Mouse (Mus musculus) bone marrow, adult 2 months (tissue): ENCODE data around the gene Stk10. TPM values are rescaled to one million over a fixed set of nuclear protein-coding genes. Genes with fewer than 3 reads are reported as not detected.

Source experiments
- H3K27ac ChIP-seq: fragments of 200-500 bp; 2 replicates; pipeline ENCODE4 v1.5.1; 2012; ENCODE audit warnings: low read depth, mild to moderate bottlenecking, control low read depth, inconsistent platforms, low read length; ENCODE audit not compliant: control insufficient read depth, poor library complexity, insufficient read depth
- H3K4me1 ChIP-seq: fragments of 200-500 bp; 2 replicates; pipeline ENCODE4 v1.6.1; 2011; ENCODE audit warnings: low read length; ENCODE audit not compliant: control insufficient read depth, insufficient read depth
- H3K4me3 ChIP-seq: fragments of 200-500 bp; replicated peaks from 2 replicates; pipeline ENCODE3; 2011; ENCODE audit warnings: mild to moderate bottlenecking, low read depth, low read length, control low read depth; ENCODE audit not compliant: control insufficient read depth
- CTCF ChIP-seq: fragments of 200-500 bp; IDR thresholded peaks from 2 replicates; pipeline ENCODE4 v1.5.1; 2011; ENCODE audit warnings: low read length, control low read depth; ENCODE audit not compliant: control insufficient read depth, insufficient read depth
- POLR2A ChIP-seq: fragments of 200-500 bp; IDR thresholded peaks from 2 replicates; pipeline ENCODE4 v1.6.1; 2011; ENCODE audit warnings: low read depth, mild to moderate bottlenecking, control low read depth, low read length, borderline replicate concordance; ENCODE audit not compliant: control insufficient read depth
- WGBS: fragments of 180-500 bp; shearing (Covaris S2); methylation state at CpG from one replicate; pipeline ENCODE4 v1.1.7; 2018; 5-methylcytosine and 5-hydroxymethylcytosine counted together
- polyA plus RNA-seq: library from polyadenylated mRNA; stranded (reverse); fragments of >200 nt; gene quantifications from 2 replicates; pipeline ENCODE4 v1.2.4, GENCODE M21; 2011; ENCODE audit warnings: low replicate concordance; ENCODE audit not compliant: missing spikeins, insufficient read depth, insufficient read length

Gene Stk10
- polyA plus RNA-seq, 1 experiment = 23.9 TPM

GRCm38 (mm10) chr11:32642249-32642876 is 109.3 kb downstream of the Stk10 start, which contains the start of gene Fbxw11:
TSS of gene Fbxw11 (plus strand) at chr11:32642724.
- Histone ChIP-seq H3K27ac (peak within 1 kb of the TSS; percentile 98), H3K4me1 (no peaks in the 10 kb centered on the region), H3K4me3 (peak within 1 kb of the TSS; percentile 86)
- 0 out of 2 replicates have a peak, but pooled peaks have one; percentile 2 for TF ChIP-seq CTCF
- TF ChIP-seq POLR2A = peak; percentile 90
- under 1% methylated on average over 64 of the region's 64 CpGs for WGBS

DNA sequence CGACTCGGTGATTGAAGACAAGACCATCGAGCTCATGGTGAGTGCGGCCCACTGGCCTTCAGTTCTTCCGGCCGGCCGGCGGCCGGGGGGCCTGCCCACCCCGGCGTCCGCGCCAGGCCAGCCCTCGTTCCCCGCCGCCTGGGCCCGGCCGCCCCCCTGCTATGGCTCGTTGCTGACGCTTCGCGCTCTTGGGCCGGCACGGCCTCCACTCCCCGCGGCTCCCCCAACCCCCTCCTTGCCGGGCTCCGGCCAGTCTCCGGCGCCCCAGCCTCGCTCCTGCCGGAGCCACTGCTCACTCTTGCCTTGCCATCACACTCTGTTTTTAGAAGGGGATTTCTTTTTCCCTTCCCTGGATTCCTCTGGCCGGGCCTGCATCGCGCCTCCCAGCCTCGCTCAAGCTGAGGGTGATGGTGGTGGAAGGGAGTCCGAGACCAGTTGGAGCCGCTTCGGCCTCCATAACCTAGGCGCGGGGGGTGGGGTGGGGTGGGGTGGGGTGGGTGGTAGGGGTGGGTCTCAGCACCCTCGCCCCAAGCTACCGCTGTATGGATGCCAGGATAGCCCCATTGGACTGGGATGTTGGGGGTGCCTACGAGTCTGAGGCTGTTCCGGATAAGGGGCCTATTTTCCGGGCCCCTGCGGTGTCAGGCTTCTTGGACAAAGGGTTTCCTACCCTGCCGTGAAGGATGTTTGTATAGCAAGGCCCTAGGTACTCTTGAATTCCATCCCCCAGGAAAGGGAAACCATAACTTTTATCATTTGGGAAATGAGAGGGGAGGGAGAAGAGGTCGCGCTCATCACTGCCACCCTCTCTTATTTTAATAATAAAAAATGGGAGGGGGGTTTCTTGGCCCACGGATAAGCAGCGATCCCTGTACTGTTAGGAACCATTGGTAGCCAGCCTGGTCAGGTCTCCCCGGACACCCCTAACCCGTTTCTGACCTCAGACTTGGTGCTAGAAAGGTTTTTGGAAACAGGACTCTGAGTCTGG is 110.1 kb downstream of the Stk10 start:
- H3K4me1 ChIP-seq = no peaks in the 10 kb centered on the region; the same call in 1 of the 2 replicates
- peak overlapping the region; percentile 98 for H3K27ac ChIP-seq
- H3K4me3 ChIP-seq = peak overlapping the region; percentile 86
- under 1% methylated on average over 54 of the region's 54 CpGs for WGBS
- TF ChIP-seq CTCF (no peak), POLR2A (no peak)

- TF ChIP-seq CTCF = no peak
- TF ChIP-seq POLR2A = no peak
- peak overlapping the region; percentile 86 for H3K4me3 ChIP-seq
- no peaks in the 10 kb centered on the region; the same call in 1 of the 2 replicates for H3K4me1 ChIP-seq
- H3K27ac ChIP-seq = no peak overlapping the region
- under 1% methylated on average over 3 of the region's 3 CpGs for WGBS
These were observed 110.9 kb downstream of the Stk10 start for GRCm38 (mm10) chr11:32644010-32644409.

- Histone ChIP-seq H3K4me1 (peaks cover 3% of the 10 kb centered on the region; the same call in 1 of the 2 replicates), H3K27ac (no peak overlapping the region), H3K4me3 (no peak overlapping the region)
- TF ChIP-seq CTCF (no peak), POLR2A (no peak)
- 41% methylated on average over 2 of the region's 2 CpGs for WGBS
These were observed 114.2 kb downstream of the Stk10 start for GRCm38 (mm10) chr11:32647265-32647664.

DNA sequence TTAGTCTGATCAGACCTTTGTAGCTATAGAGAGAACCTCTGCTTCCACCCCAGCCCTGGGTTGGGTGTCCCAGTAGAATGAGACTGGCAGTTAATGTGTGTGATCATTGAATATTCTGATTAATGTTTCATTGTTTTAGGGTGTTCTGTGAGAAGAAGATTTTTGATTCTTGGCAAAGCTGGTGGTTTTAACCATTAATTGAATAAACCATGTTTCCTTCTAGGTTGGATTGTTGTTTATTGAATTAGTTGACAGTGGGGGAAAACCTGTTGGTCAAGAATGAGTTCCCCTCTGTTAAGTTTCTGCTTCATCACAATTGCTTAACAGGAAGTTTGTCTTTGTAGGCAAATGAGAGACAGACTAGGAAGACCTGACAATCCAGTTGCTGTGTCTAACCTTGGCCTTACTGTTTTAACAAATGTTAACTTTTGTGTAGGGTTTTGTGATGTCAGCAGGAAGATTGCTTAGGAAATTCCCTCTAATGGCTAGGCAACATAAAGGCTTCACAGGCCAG is 117.2 kb downstream of the Stk10 start:
- Histone ChIP-seq H3K4me1 (peaks cover 5% of the 10 kb centered on the region), H3K27ac (peak overlapping the region; percentile 15; the same call in 1 of the 2 replicates)

GRCm38 (mm10) chr11:32650893-32651590 is 117.9 kb downstream of the Stk10 start:
- Histone ChIP-seq H3K4me3 (no peak overlapping the region), H3K4me1 (peaks cover 5% of the 10 kb centered on the region), H3K27ac (peak overlapping the region; percentile 15; the same call in 1 of the 2 replicates)
- TF ChIP-seq CTCF (no peak), POLR2A (no peak)
- WGBS = 80% methylated on average over 7 of the region's 7 CpGs

More for the DNA sequence above, 117.2 kb downstream of the Stk10 start:
- TF ChIP-seq POLR2A (no peak), CTCF (no peak)
- no peak overlapping the region for H3K4me3 ChIP-seq

DNA sequence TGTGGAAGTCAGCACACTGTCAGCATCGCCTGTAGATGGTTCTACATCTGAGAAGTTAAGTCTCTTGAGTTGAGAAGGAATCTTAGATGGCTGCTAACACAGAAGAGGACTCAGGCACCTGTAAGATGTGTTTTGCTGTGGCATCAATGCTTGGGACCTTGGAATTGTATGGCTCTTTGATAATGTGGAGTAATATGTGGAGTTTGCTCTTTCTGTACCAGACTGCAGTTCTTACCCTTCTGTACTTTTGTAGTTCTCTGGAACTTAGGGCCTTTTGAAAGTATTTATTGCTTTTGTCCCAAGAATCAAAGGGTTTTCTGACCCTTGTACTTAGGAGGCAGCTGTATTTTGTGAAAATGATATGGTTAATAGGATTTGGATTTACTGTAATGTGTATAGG is 118.6 kb downstream of the Stk10 start:
- Histone ChIP-seq H3K4me3 (no peak overlapping the region), H3K27ac (no peak overlapping the region), H3K4me1 (peaks cover 5% of the 10 kb centered on the region)
- TF ChIP-seq POLR2A = no peak
- TF ChIP-seq CTCF = no peak
- 71% methylated on average over 1 of the region's 1 CpGs for WGBS

DNA sequence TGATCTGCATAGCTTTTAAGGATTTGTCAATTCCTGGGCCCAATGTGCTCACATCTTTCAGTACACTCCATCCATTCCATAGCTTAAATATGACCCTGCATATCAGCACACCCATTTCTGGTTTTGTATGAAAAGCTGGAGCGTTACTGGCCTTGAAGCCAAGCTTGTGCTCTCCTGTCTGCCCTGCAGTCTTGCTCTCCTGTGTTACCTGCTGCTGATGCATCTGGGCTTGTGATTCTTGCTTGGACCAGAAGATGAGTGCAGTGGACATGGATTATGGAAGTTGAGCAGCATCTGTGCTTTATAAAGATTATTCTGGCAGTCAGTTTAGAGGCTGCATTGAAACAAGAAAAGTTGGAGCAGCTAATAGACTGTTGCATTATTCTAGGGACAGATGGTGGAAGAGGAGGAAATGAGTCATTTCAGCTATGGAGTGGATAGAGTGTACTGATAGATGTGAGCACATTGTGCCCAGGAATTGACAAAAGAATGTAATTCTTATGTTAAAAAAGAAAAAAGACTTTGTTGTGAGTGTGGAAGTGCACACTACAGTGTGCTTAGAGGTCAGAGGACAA is 129.1 kb downstream of the Stk10 start:
- Histone ChIP-seq H3K4me1 (peaks cover 2% of the 10 kb centered on the region; the same call in 1 of the 2 replicates), H3K4me3 (no peak overlapping the region), H3K27ac (no peak overlapping the region)
- 73% methylated on average over 1 of the region's 1 CpGs for WGBS
- TF ChIP-seq CTCF (no peak), POLR2A (no peak)
